Mouse (Mus musculus) limb, embryonic 13.5 days (tissue): ENCODE results near the gene Ndufc2. TPM values are rescaled to one million over a fixed set of nuclear protein-coding genes. Genes with fewer than 3 reads are reported as not detected.

ENCODE experiments used
- ATAC-seq: fragments of 200-750 bp; cut with Nextera tagmentation; 2 replicates; pipeline ENCODE4 v1.8.0; 2017; ENCODE audit warnings: low read depth, moderate number of reproducible peaks, moderate TSS enrichment; ENCODE audit not compliant: low FRiP score
- H3K27ac ChIP-seq: fragments of 300-500 bp; sonication (generic); 2 replicates; pipeline ENCODE4 v1.5.1; 2015; ENCODE audit warnings: inconsistent platforms, mild to moderate bottlenecking, moderate library complexity
- H3K27me3 ChIP-seq: fragments of 300-500 bp; sonication (generic); 2 replicates; pipeline ENCODE4 v1.6.1; 2015; ENCODE audit warnings: mild to moderate bottlenecking, inconsistent platforms
- H3K36me3 ChIP-seq: fragments of 300-500 bp; sonication (generic); 2 replicates; pipeline ENCODE4 v1.6.1; 2015; ENCODE audit warnings: inconsistent platforms, mild to moderate bottlenecking, moderate library complexity
- H3K4me1 ChIP-seq: fragments of 300-500 bp; sonication (generic); 2 replicates; pipeline ENCODE4 v1.6.1; 2015; ENCODE audit warnings: inconsistent platforms
- H3K4me2 ChIP-seq: fragments of 300-500 bp; sonication (generic); replicated peaks from 2 replicates; pipeline ENCODE4 v1.6.1; 2015; ENCODE audit warnings: inconsistent platforms, mild to moderate bottlenecking, moderate library complexity
- H3K4me3 ChIP-seq: fragments of 300-500 bp; sonication (generic); 2 replicates; pipeline ENCODE4 v1.5.1; 2015; ENCODE audit warnings: moderate library complexity, mild to moderate bottlenecking, inconsistent platforms
- H3K9ac ChIP-seq: fragments of 300-500 bp; sonication (generic); 2 replicates; pipeline ENCODE4 v1.6.1; 2015; ENCODE audit warnings: mild to moderate bottlenecking, inconsistent platforms
- H3K9me3 ChIP-seq: fragments of 300-500 bp; sonication (generic); 2 replicates; pipeline ENCODE4 v1.6.1; 2016; ENCODE audit warnings: inconsistent platforms
- WGBS: fragments of 180-500 bp; shearing (Covaris S2); methylation state at CpG from one replicate; pipeline ENCODE4 v1.1.7; 2015; 5-methylcytosine and 5-hydroxymethylcytosine counted together
- polyA plus RNA-seq: library from polyadenylated mRNA; unstranded; fragments of >200 nt; fragmentation: Nextera tagmentation; extraction: Ambion mirVana; gene quantifications from 2 replicates; pipeline ENCODE4 v1.2.1, GENCODE M21; 2015

The Ndufc2 gene
- polyA plus RNA-seq = 345 and 348 TPM in 2 replicates

DNA sequence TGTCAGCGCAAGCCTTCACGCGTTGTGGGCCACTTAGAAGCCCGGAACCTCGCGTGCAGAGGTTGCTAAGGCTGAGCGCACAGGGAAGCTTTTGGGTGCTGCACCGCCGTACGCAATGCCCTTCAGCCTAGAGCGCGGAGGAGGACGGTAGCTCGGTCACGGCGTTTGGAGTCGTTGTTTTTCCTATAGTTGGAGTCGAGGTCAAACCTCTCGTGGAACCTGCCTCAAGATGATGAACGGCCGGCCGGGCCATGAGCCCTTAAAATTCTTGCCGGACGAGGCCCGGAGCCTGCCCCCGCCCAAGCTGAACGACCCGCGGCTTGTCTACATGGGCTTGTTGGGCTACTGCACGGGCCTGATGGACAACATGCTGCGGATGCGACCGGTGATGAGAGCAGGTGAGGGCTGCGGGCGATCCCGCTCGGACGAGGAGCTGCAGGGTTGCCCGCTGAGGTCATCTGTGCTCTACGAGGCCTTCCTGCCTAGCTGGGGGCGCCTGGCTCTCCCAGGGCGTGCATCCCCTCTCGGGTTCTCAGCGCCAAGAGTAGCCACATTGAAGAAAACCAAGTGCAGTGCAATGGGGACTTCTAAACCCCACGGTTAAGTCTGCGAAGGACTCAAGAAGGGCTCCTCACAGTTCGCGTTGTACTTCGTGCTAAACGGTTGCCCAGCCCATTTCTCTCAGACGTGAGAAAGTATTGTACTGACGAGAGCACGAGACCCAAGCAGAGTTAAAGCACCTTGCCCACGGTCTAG is at the start of gene Ndufc2:
Ndufc2 (plus strand) TSS at position 44 of the 756 bp plus-strand sequence.
- WGBS = under 1% methylated on average over 54 of the region's 54 CpGs
- Histone ChIP-seq H3K4me3 (peak within 1 kb of the TSS; percentile 91), H3K9me3 (0 out of 2 replicates have a peak, but pooled peaks cover 9% of the 10 kb centered on the region), H3K36me3 (peaks cover 21% of the 10 kb centered on the region), H3K4me2 (peak within 1 kb of the TSS; percentile 79), H3K27ac (peak within 1 kb of the TSS; percentile 67; the same call in 1 of the 2 replicates), H3K27me3 (no peaks in the 10 kb centered on the region), H3K4me1 (peaks cover 15% of the 10 kb centered on the region), H3K9ac (peak within 1 kb of the TSS; percentile 98)
- peak; percentile 92 for ATAC-seq

DNA sequence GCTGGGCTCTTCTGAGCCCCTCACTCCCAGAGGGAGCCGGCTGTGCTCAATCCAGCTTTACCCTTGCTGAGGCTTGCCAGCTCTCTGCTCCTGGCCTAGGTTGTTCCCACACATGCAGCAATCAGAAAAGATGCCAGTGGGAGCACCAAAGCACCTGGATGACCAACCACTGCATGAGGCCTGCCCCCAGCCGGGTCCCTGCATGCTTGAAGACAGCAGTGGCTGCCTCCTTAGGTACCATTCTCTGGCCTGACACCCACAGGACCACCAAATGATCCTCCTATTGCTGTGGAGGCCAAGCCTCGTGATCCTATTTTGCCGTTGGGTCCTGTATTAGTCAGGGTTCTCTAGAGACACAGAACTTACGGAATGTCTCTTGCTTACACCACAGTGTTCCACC is 48.9 kb upstream of the Ndufc2 start:
- 82% methylated on average over 5 of the region's 5 CpGs for WGBS
- Histone ChIP-seq H3K9ac (no peak overlapping the region), H3K27me3 (no peaks in the 10 kb centered on the region), H3K4me3 (no peak overlapping the region), H3K27ac (no peak overlapping the region), H3K36me3 (peaks cover 7% of the 10 kb centered on the region), H3K4me1 (peaks cover 1% of the 10 kb centered on the region; the same call in 1 of the 2 replicates), H3K9me3 (no peaks in the 10 kb centered on the region), H3K4me2 (no peak overlapping the region)
- ATAC-seq = no peak

DNA sequence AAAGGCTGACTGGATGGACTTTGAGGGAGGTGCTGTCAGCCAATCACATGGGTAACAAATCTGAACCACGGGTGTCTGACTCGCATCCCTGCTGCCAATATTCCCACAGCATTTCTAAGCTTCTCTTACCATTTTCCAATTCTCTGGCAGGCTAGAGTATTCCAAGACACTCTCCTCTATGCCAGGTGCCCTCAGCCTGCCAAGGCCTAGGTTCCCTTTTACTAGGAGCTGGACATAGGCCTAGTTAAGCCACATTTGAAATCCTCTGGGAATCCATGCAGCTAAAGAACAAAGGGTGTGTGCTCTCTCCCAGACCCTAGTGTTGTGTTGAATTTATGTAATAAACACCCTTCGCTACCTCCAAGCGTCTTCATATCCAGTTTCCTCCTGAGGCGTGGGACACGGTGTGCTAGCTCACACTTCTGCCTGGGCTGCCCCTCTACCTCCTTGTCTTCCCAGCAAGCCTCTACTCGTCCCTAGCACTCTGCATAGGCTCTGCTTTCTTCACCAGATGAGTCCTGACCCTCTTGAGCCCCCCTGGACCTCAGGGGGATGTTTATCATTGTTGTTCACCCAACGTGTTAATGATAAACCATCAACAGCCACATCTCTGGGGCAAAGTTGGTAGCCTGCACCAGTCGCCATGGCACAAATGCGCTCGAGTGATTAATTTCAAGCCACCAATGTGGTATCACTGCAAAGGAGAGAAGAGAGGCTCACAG is 47.9 kb upstream of the Ndufc2 start:
- WGBS = 77% methylated on average over 11 of the region's 11 CpGs
- no peak overlapping the region for H3K27ac ChIP-seq
- no peak overlapping the region for H3K4me3 ChIP-seq
- no peaks in the 10 kb centered on the region for H3K27me3 ChIP-seq
- no peaks in the 10 kb centered on the region for H3K4me1 ChIP-seq
- no peak overlapping the region for H3K4me2 ChIP-seq
- H3K9me3 ChIP-seq = no peaks in the 10 kb centered on the region
- peaks cover 7% of the 10 kb centered on the region for H3K36me3 ChIP-seq
- no peak overlapping the region for H3K9ac ChIP-seq
- no peak for ATAC-seq

DNA sequence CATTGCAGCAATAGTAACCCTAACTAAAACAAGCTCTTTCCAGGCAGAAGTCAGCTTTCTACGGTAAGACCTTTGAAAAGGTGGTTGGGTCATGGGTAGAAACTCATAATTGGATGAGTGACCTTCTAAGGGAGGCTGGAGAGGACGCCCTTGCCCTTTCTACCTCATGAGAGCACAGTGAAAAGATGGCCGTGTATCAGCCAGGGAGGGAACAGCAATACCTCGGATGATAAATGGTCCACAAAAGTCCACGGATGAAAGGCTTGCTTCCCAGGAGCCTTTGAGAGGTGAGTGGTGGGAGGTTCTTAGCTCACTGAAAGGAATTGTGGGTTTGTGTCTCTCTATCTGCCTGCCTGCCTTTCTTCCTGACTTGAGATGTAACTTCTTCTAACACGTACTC is 46.4 kb upstream of the Ndufc2 start:
- Histone ChIP-seq H3K9me3 (no peaks in the 10 kb centered on the region), H3K9ac (no peak overlapping the region), H3K4me3 (no peak overlapping the region), H3K27me3 (no peaks in the 10 kb centered on the region), H3K36me3 (no peaks in the 10 kb centered on the region), H3K4me2 (no peak overlapping the region), H3K4me1 (no peaks in the 10 kb centered on the region), H3K27ac (no peak overlapping the region)
- no peak for ATAC-seq
- WGBS = 87% methylated on average over 6 of the region's 6 CpGs

DNA sequence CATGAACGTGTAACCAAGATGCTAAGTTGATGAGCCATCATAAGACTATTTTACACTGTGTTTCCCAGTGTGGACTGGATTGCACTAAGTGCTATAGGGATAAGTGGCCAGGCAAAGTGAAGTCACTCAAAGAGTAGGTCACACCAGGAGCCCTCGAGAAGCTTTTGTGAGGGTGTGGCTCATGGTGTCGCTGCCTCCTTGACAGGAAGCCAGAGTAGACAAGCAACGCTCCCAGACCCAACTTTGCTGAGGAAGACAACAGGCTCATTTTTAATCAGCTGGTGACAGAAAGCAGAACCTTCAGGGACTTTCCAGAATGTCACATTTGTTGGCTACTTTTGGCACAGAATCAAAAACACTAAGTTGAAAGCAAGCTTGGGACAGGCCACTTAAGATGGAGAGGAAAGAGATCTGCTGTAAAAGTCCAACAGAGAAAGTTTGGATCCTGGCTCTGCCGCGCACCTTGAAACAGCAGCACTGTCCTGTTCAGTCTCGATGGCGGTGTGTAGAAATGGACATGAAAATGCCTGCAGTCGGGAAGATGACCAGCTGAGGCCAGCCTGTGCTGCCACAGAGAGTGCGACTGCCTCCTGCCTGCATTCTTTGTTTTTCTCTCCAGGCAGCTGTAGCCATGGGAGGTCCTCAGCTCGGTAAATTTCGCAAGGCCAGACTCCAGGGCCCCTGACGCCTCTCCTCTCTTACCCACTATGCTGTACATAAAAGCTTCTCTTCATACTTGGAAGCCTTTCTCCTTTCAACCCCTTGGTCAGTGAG is 44.5 kb upstream of the Ndufc2 start:
- Histone ChIP-seq H3K9me3 (no peaks in the 10 kb centered on the region), H3K27me3 (0 out of 2 replicates have a peak, but pooled peaks cover 3% of the 10 kb centered on the region), H3K4me3 (no peak overlapping the region), H3K4me1 (no peaks in the 10 kb centered on the region), H3K4me2 (no peak overlapping the region), H3K36me3 (no peaks in the 10 kb centered on the region), H3K27ac (no peak overlapping the region), H3K9ac (no peak overlapping the region)
- WGBS = 51% methylated on average over 13 of the region's 13 CpGs
- no peak for ATAC-seq

DNA sequence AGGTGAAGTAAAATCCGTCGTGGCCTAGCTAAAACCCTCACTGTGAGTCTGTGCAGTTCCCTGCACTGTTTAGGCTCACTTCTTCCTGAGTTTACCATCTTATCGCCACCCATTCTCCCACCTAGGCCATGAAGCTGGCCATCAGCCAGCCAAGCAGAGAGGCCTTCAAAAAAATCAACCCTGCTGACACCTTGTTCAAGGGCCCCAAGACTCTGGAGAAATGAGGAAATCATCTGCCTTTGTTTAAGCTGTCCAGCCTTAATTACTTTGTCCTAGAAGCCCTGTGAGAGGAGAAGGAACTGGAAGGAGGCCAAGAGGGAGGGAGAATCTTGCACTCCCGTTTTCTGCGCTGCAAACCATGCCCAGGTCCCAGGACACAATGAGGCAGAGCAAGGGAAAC is 43.5 kb upstream of the Ndufc2 start:
- H3K4me3 ChIP-seq = no peak overlapping the region
- no peak for ATAC-seq
- H3K27ac ChIP-seq = no peak overlapping the region
- 87% methylated on average over 5 of the region's 5 CpGs for WGBS
- no peaks in the 10 kb centered on the region for H3K9me3 ChIP-seq
- no peak overlapping the region for H3K9ac ChIP-seq
- no peak overlapping the region for H3K4me2 ChIP-seq
- H3K36me3 ChIP-seq = no peaks in the 10 kb centered on the region
- no peaks in the 10 kb centered on the region for H3K4me1 ChIP-seq
- peaks cover 8% of the 10 kb centered on the region; the same call in 1 of the 2 replicates for H3K27me3 ChIP-seq

DNA sequence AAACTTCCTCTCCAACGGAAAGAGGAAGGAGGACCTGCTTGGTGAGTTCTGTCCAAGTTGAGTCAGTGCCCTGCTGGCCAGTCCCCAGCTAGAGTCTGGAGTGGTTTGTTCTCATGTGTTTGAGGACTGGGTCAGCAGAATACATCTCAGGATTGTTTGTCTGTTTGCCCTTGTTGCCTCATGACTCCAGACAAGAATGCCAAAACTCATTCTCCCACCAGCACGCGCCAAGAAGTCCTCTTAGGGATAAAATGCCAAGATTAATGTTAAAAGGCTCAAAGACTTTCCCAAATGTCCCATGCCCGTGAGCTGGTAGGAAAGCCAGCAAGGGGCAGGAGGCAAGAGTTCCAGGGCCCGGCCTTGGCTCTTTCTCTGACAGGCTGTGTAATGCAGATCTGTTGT is 42.9 kb upstream of the Ndufc2 start:
- no peak overlapping the region for H3K9ac ChIP-seq
- no peak overlapping the region for H3K4me3 ChIP-seq
- H3K27me3 ChIP-seq = peaks cover 8% of the 10 kb centered on the region; the same call in 1 of the 2 replicates
- no peak for ATAC-seq
- 78% methylated on average over 5 of the region's 5 CpGs for WGBS
- H3K36me3 ChIP-seq = no peaks in the 10 kb centered on the region
- H3K27ac ChIP-seq = no peak overlapping the region
- H3K9me3 ChIP-seq = no peaks in the 10 kb centered on the region
- no peaks in the 10 kb centered on the region for H3K4me1 ChIP-seq
- no peak overlapping the region for H3K4me2 ChIP-seq

DNA sequence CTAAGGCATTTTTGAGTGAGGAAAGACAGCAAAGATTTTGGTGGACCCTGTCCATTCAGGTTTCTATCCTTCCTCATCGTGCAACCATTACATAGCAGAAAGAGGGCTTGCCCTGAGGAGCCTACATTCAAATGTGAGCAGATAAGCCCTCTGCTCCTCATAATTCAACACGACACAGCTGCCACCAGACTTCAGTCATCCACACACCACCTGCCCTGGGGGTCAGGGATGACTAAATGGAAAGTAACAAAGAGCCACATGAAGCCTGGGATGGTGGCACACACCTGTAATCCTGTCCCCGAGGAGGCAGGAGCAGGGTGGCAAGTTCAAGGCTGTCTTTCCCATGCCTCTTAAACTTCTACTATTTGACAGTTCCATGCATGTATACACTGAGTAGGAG is 42.0 kb upstream of the Ndufc2 start:
- no peaks in the 10 kb centered on the region for H3K9me3 ChIP-seq
- H3K4me2 ChIP-seq = no peak overlapping the region
- ATAC-seq = no peak
- H3K36me3 ChIP-seq = no peaks in the 10 kb centered on the region
- peaks cover 8% of the 10 kb centered on the region; the same call in 1 of the 2 replicates for H3K27me3 ChIP-seq
- H3K4me1 ChIP-seq = no peaks in the 10 kb centered on the region
- H3K4me3 ChIP-seq = no peak overlapping the region
- no peak overlapping the region for H3K27ac ChIP-seq
- H3K9ac ChIP-seq = no peak overlapping the region
- 73% methylated on average over 3 of the region's 3 CpGs for WGBS

DNA sequence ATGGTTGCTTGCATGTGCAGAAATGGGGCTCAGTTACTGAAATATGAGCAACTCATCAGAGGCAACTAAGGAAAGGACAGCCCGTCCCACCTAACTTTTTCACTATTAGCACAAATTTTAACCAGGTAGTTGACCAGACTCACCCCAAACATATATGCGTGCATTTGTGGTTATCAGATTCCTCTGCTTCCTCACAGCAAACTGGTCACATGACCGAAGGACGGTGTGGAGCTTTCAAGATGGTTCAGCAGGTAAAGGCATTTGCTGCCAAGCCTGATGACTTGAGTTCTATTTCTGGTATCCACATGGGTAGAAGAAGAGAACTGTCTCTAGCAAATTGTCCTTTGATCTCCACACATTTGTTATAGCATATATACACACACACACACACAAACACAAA is 41.5 kb upstream of the Ndufc2 start:
- no peak overlapping the region for H3K4me2 ChIP-seq
- no peak for ATAC-seq
- H3K9me3 ChIP-seq = no peaks in the 10 kb centered on the region
- H3K4me1 ChIP-seq = no peaks in the 10 kb centered on the region
- no peak overlapping the region for H3K9ac ChIP-seq
- H3K27me3 ChIP-seq = peaks cover 8% of the 10 kb centered on the region; the same call in 1 of the 2 replicates
- H3K36me3 ChIP-seq = no peaks in the 10 kb centered on the region
- H3K4me3 ChIP-seq = no peak overlapping the region
- 90% methylated on average over 4 of the region's 4 CpGs for WGBS
- no peak overlapping the region for H3K27ac ChIP-seq

DNA sequence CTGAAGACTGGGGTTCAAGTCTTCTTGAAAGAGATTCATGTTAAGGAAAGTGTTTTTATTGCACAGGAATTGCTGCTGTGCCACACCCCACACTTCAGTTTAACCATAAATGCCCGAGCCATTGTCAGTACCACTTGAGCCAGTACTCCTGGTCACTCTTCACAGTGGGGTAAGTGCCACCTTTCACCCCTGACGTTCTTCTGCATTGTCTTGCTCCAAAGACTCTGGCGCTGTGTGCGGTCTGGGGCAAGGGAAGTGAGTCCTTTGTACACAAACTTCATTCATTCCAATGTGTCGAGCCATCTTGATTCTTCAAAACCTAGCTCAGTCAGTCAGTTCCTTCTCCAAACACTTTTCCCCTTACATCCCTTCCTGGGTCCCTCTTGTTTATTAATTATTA is 39.6 kb upstream of the Ndufc2 start:
- Histone ChIP-seq H3K36me3 (no peaks in the 10 kb centered on the region), H3K9ac (no peak overlapping the region), H3K4me3 (no peak overlapping the region), H3K4me1 (no peaks in the 10 kb centered on the region), H3K27ac (no peak overlapping the region), H3K27me3 (peaks cover 8% of the 10 kb centered on the region; the same call in 1 of the 2 replicates), H3K9me3 (no peaks in the 10 kb centered on the region), H3K4me2 (no peak overlapping the region)
- 80% methylated on average over 5 of the region's 5 CpGs for WGBS
- no peak for ATAC-seq

DNA sequence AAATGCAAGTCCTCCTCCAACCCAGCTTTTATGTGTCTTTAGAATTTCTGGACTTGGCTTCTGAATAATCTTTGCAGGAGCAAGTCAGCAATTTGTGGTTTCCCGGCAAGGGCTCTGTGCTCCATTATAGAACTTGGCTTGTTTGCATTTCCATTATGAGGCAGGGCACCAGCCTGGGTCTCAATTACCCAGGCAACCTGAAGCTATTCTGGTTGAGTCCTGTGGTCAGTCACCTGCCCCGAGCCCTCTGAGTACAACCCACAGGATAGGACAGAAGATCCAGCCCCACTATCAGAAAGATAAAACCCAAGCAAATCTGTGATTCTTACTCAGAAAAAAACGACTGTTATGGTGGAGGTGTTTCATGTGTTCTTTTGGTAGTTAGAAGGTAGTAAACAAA is 38.8 kb upstream of the Ndufc2 start:
- H3K4me2 ChIP-seq = no peak overlapping the region
- H3K27ac ChIP-seq = no peak overlapping the region
- no peak for ATAC-seq
- H3K4me3 ChIP-seq = no peak overlapping the region
- no peaks in the 10 kb centered on the region for H3K9me3 ChIP-seq
- no peaks in the 10 kb centered on the region for H3K36me3 ChIP-seq
- H3K4me1 ChIP-seq = no peaks in the 10 kb centered on the region
- whole genome bisulfite sequencing = 62% methylated on average over 3 of the region's 3 CpGs
- no peak overlapping the region for H3K9ac ChIP-seq
- peaks cover 8% of the 10 kb centered on the region; the same call in 1 of the 2 replicates for H3K27me3 ChIP-seq

DNA sequence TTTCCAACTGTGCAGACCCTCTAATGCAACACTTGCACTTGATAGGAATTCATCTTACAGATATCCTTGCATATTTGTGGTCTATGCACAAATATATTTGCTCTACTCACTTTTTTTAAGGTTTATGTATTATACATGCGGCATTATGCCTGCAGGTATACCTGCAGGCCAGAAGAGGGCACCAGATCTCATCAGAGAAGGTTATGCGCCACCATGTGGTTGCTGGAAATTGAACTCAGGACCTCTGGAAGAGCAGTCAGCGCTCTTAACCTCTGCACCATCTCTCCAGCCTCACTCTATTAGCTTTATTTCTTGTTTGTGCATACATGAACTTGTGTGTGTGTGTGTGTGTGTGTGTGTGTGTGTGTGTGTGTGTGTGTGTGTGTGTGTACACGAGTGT is 38.3 kb upstream of the Ndufc2 start:
- Histone ChIP-seq H3K36me3 (no peaks in the 10 kb centered on the region), H3K4me2 (no peak overlapping the region), H3K4me3 (no peak overlapping the region), H3K4me1 (no peaks in the 10 kb centered on the region), H3K27me3 (peaks cover 8% of the 10 kb centered on the region; the same call in 1 of the 2 replicates), H3K9me3 (no peaks in the 10 kb centered on the region), H3K9ac (no peak overlapping the region), H3K27ac (no peak overlapping the region)
- ATAC-seq = no peak
- WGBS = 35% methylated on average over 4 of the region's 4 CpGs
